Mouse (Mus musculus) midbrain, embryonic 16.5 days (tissue): ENCODE results near the gene Gba2. TPM values are rescaled to one million over a fixed set of nuclear protein-coding genes. Genes with fewer than 3 reads are reported as not detected.
A peak's percentile ranks its signal among the peaks of the same experiment; 100 is the strongest.
"Not testable (repeated sequence)": the region's sequence is repeated elsewhere in the genome, so short reads cannot be mapped to it uniquely, and the experiment has no call there.

Experiments
- ATAC-seq: fragments of 200-750 bp; cut with Nextera tagmentation; 2 replicates; pipeline ENCODE4 v1.8.0; 2017; ENCODE audit warnings: moderate TSS enrichment
- H3K27ac ChIP-seq: fragments of 300-500 bp; sonication (generic); 2 replicates; pipeline ENCODE4 v1.5.1; 2014; ENCODE audit warnings: mild to moderate bottlenecking, low read length, mixed read lengths
- H3K27me3 ChIP-seq: fragments of 300-500 bp; sonication (generic); 2 replicates; pipeline ENCODE4 v1.6.1; 2014; ENCODE audit warnings: low read depth, low read length, mixed read lengths; ENCODE audit not compliant: control insufficient read depth, insufficient read depth
- H3K36me3 ChIP-seq: fragments of 300-500 bp; sonication (generic); 2 replicates; pipeline ENCODE4 v1.6.1; 2014; ENCODE audit warnings: mild to moderate bottlenecking, low read length, moderate library complexity, mixed read lengths; ENCODE audit not compliant: control insufficient read depth, insufficient read depth
- H3K4me1 ChIP-seq: fragments of 300-500 bp; sonication (generic); 2 replicates; pipeline ENCODE4 v1.6.1; 2014; ENCODE audit warnings: mild to moderate bottlenecking, low read length, mixed read lengths; ENCODE audit not compliant: control insufficient read depth, insufficient read depth
- H3K4me2 ChIP-seq: fragments of 300-500 bp; sonication (generic); 2 replicates; pipeline ENCODE4 v1.6.1; 2014; ENCODE audit warnings: mild to moderate bottlenecking, low read length, mixed read lengths
- H3K4me3 ChIP-seq: fragments of 300-500 bp; sonication (generic); 2 replicates; pipeline ENCODE4 v1.5.1; 2014; ENCODE audit warnings: low read depth, mild to moderate bottlenecking, low read length, moderate library complexity, mixed read lengths
- H3K9ac ChIP-seq: fragments of 300-500 bp; sonication (generic); 2 replicates; pipeline ENCODE4 v1.6.1; 2014; ENCODE audit warnings: low read depth, low read length, mixed read lengths
- H3K9me3 ChIP-seq: fragments of 300-500 bp; sonication (generic); replicated peaks from 2 replicates; pipeline ENCODE4 v1.6.1; 2014; ENCODE audit warnings: mild to moderate bottlenecking, low read length, mixed read lengths; ENCODE audit not compliant: control insufficient read depth, poor library complexity, severe bottlenecking
- WGBS: fragments of 180-500 bp; shearing (Covaris S2); extraction: QIAGEN DNeasy Blood & Tissue Kit; methylation state at CpG from one replicate; pipeline ENCODE4 v1.1.7; 2014; 5-methylcytosine and 5-hydroxymethylcytosine counted together
- polyA plus RNA-seq: library from polyadenylated mRNA; unstranded; fragments of >200 nt; fragmentation: Nextera tagmentation; extraction: Ambion mirVana; gene quantifications from 2 replicates; pipeline ENCODE4 v1.2.1, GENCODE M21; 2015

Gene Gba2
- polyA plus RNA-seq, 1 experiment from 2014 or later, result 61.9 TPM

- no peak overlapping the region for H3K27ac ChIP-seq
- H3K27me3 ChIP-seq, result no peaks in the 10 kb centered on the region
- peaks cover 45% of the 10 kb centered on the region for H3K4me1 ChIP-seq
- peak overlapping the region; percentile 77 for H3K4me2 ChIP-seq
- peak overlapping the region; percentile 86 for H3K9ac ChIP-seq
- ATAC-seq, result no peak
- peak overlapping the region; percentile 62 for H3K4me3 ChIP-seq
- H3K9me3 ChIP-seq, result no peaks in the 10 kb centered on the region
- WGBS, result 38% methylated on average over 2 of the region's 2 CpGs
- H3K36me3 ChIP-seq, result peaks cover 9% of the 10 kb centered on the region
Measured at GRCm38 (mm10) chr4:43560976-43561375, 17.7 kb downstream of the Gba2 start.

- 51% methylated on average over 6 of the region's 6 CpGs for WGBS
- Histone ChIP-seq H3K9me3 (no peaks in the 10 kb centered on the region), H3K4me3 (no peak overlapping the region), H3K27ac (no peak overlapping the region), H3K27me3 (no peaks in the 10 kb centered on the region), H3K4me1 (peaks cover 45% of the 10 kb centered on the region), H3K36me3 (peaks cover 7% of the 10 kb centered on the region), H3K4me2 (peak overlapping the region; percentile 77; the same call in 1 of the 2 replicates), H3K9ac (no peak overlapping the region; the same call in 1 of the 2 replicates)
- ATAC-seq, result no peak
Measured at GRCm38 (mm10) chr4:43560243-43560611, 18.4 kb downstream of the Gba2 start.

GRCm38 (mm10) chr4:43559519-43560242 lies 19.0 kb downstream of the Gba2 start:
- ATAC-seq, result no peak
- peak overlapping the region; percentile 6; the same call in 1 of the 2 replicates for H3K4me2 ChIP-seq
- no peaks in the 10 kb centered on the region for H3K27me3 ChIP-seq
- 85% methylated on average over 13 of the region's 13 CpGs for WGBS
- H3K9ac ChIP-seq, result no peak overlapping the region; the same call in 1 of the 2 replicates
- no peak overlapping the region for H3K4me3 ChIP-seq
- no peak overlapping the region for H3K27ac ChIP-seq
- H3K4me1 ChIP-seq, result peaks cover 45% of the 10 kb centered on the region
- peaks cover 10% of the 10 kb centered on the region for H3K36me3 ChIP-seq
- no peaks in the 10 kb centered on the region for H3K9me3 ChIP-seq

GRCm38 (mm10) chr4:43558631-43559356 lies 19.9 kb downstream of the Gba2 start:
- H3K27me3 ChIP-seq, result no peaks in the 10 kb centered on the region
- peaks cover 40% of the 10 kb centered on the region for H3K4me1 ChIP-seq
- H3K4me2 ChIP-seq, result no peak overlapping the region
- H3K4me3 ChIP-seq, result no peak overlapping the region
- 0 out of 2 replicates have a peak overlapping the region, but pooled peaks have one; percentile 35 for H3K9ac ChIP-seq
- 39% methylated on average over 13 of the region's 13 CpGs for WGBS
- no peaks in the 10 kb centered on the region for H3K9me3 ChIP-seq
- ATAC-seq, result no peak
- H3K27ac ChIP-seq, result no peak overlapping the region
- H3K36me3 ChIP-seq, result peaks cover 16% of the 10 kb centered on the region

GRCm38 (mm10) chr4:43558028-43558630 lies 20.5 kb downstream of the Gba2 start:
- 69% methylated on average over 5 of the region's 5 CpGs for WGBS
- H3K4me2 ChIP-seq, result no peak overlapping the region
- no peak overlapping the region for H3K4me3 ChIP-seq

GRCm38 (mm10) chr4:43555926-43556325 lies 22.7 kb downstream of the Gba2 start:
- no peak overlapping the region for H3K9ac ChIP-seq
- no peak for ATAC-seq
- H3K27ac ChIP-seq, result no peak overlapping the region
- no peak overlapping the region for H3K4me3 ChIP-seq
- 93% methylated on average over 7 of the region's 7 CpGs for WGBS
- H3K9me3 ChIP-seq, result no peaks in the 10 kb centered on the region
- no peaks in the 10 kb centered on the region for H3K27me3 ChIP-seq
- no peak overlapping the region for H3K4me2 ChIP-seq
- peaks cover 26% of the 10 kb centered on the region for H3K4me1 ChIP-seq
- peaks cover 37% of the 10 kb centered on the region for H3K36me3 ChIP-seq

More at GRCm38 (mm10) chr4:43558028-43558630, 20.5 kb downstream of the Gba2 start:
- H3K9ac ChIP-seq, result no peak overlapping the region
- peaks cover 33% of the 10 kb centered on the region for H3K4me1 ChIP-seq
- no peaks in the 10 kb centered on the region for H3K9me3 ChIP-seq
- peaks cover 22% of the 10 kb centered on the region for H3K36me3 ChIP-seq
- H3K27me3 ChIP-seq, result no peaks in the 10 kb centered on the region
- H3K27ac ChIP-seq, result no peak overlapping the region
- ATAC-seq, result no peak

- no peaks in the 10 kb centered on the region for H3K27me3 ChIP-seq
- H3K27ac ChIP-seq, result no peak overlapping the region
- peaks cover 54% of the 10 kb centered on the region for H3K36me3 ChIP-seq
- H3K9me3 ChIP-seq, result no peaks in the 10 kb centered on the region
- H3K4me2 ChIP-seq, result no peak overlapping the region
- peaks cover 10% of the 10 kb centered on the region for H3K4me1 ChIP-seq
- H3K9ac ChIP-seq, result no peak overlapping the region
- H3K4me3 ChIP-seq, result no peak overlapping the region
- ATAC-seq, result no peak
Measured at GRCm38 (mm10) chr4:43553891-43554290, 24.8 kb downstream of the Gba2 start.

GRCm38 (mm10) chr4:43552437-43552836 lies 26.2 kb downstream of the Gba2 start:
- no peaks in the 10 kb centered on the region for H3K4me1 ChIP-seq
- no peaks in the 10 kb centered on the region for H3K27me3 ChIP-seq
- H3K36me3 ChIP-seq, result peaks cover 67% of the 10 kb centered on the region
- H3K27ac ChIP-seq, result no peak overlapping the region
- H3K9me3 ChIP-seq, result no peaks in the 10 kb centered on the region
- no peak overlapping the region for H3K9ac ChIP-seq
- 95% methylated on average over 5 of the region's 5 CpGs for WGBS
- H3K4me3 ChIP-seq, result no peak overlapping the region
- no peak for ATAC-seq
- H3K4me2 ChIP-seq, result no peak overlapping the region

- not testable (repeated sequence) for ATAC-seq, H3K4me3 ChIP-seq, H3K27me3 ChIP-seq, H3K4me1 ChIP-seq, H3K27ac ChIP-seq, H3K4me2 ChIP-seq, H3K9ac ChIP-seq, H3K9me3 ChIP-seq
- peaks cover 73% of the 10 kb centered on the region for H3K36me3 ChIP-seq
- WGBS, result 92% methylated on average over 6 of the region's 6 CpGs
Measured at GRCm38 (mm10) chr4:43551854-43552253, 26.8 kb downstream of the Gba2 start.
